Mouse (Mus musculus) limb, embryonic 13.5 days (tissue): ENCODE measurements around the gene Cant1. TPM values are rescaled to one million over a fixed set of nuclear protein-coding genes. Genes with fewer than 3 reads are reported as not detected.

Source experiments
- ATAC-seq: fragments of 200-750 bp; cut with Nextera tagmentation; 2 replicates; pipeline ENCODE4 v1.8.0; 2017; ENCODE audit warnings: low read depth, moderate number of reproducible peaks, moderate TSS enrichment; ENCODE audit not compliant: low FRiP score
- H3K27ac ChIP-seq: fragments of 300-500 bp; sonication (generic); 2 replicates; pipeline ENCODE4 v1.5.1; 2015; ENCODE audit warnings: inconsistent platforms, mild to moderate bottlenecking, moderate library complexity
- H3K27me3 ChIP-seq: fragments of 300-500 bp; sonication (generic); 2 replicates; pipeline ENCODE4 v1.6.1; 2015; ENCODE audit warnings: mild to moderate bottlenecking, inconsistent platforms
- H3K36me3 ChIP-seq: fragments of 300-500 bp; sonication (generic); 2 replicates; pipeline ENCODE4 v1.6.1; 2015; ENCODE audit warnings: inconsistent platforms, mild to moderate bottlenecking, moderate library complexity
- H3K4me1 ChIP-seq: fragments of 300-500 bp; sonication (generic); 2 replicates; pipeline ENCODE4 v1.6.1; 2015; ENCODE audit warnings: inconsistent platforms
- H3K4me2 ChIP-seq: fragments of 300-500 bp; sonication (generic); replicated peaks from 2 replicates; pipeline ENCODE4 v1.6.1; 2015; ENCODE audit warnings: inconsistent platforms, mild to moderate bottlenecking, moderate library complexity
- H3K4me3 ChIP-seq: fragments of 300-500 bp; sonication (generic); 2 replicates; pipeline ENCODE4 v1.5.1; 2015; ENCODE audit warnings: moderate library complexity, mild to moderate bottlenecking, inconsistent platforms
- H3K9ac ChIP-seq: fragments of 300-500 bp; sonication (generic); 2 replicates; pipeline ENCODE4 v1.6.1; 2015; ENCODE audit warnings: mild to moderate bottlenecking, inconsistent platforms
- H3K9me3 ChIP-seq: fragments of 300-500 bp; sonication (generic); 2 replicates; pipeline ENCODE4 v1.6.1; 2016; ENCODE audit warnings: inconsistent platforms
- WGBS: fragments of 180-500 bp; shearing (Covaris S2); methylation state at CpG from one replicate; pipeline ENCODE4 v1.1.7; 2015; 5-methylcytosine and 5-hydroxymethylcytosine counted together
- polyA plus RNA-seq: library from polyadenylated mRNA; unstranded; fragments of >200 nt; fragmentation: Nextera tagmentation; extraction: Ambion mirVana; gene quantifications from 2 replicates; pipeline ENCODE4 v1.2.1, GENCODE M21; 2015

Gene Cant1
- polyA plus RNA-seq, 1 experiment from 2014 or later: 32.1 TPM

- H3K4me2 ChIP-seq: no peak overlapping the region
- 0 out of 2 replicates have a peak, but pooled peaks cover 4% of the 10 kb centered on the region for H3K36me3 ChIP-seq
- 30% methylated on average over 4 of the region's 4 CpGs for WGBS
- H3K27me3 ChIP-seq: 0 out of 2 replicates have a peak, but pooled peaks cover 4% of the 10 kb centered on the region
- no peak overlapping the region for H3K4me3 ChIP-seq
- H3K9ac ChIP-seq: no peak overlapping the region
- ATAC-seq: no peak
- H3K9me3 ChIP-seq: no peaks in the 10 kb centered on the region
- peaks cover 16% of the 10 kb centered on the region; the same call in 1 of the 2 replicates for H3K4me1 ChIP-seq
- no peak overlapping the region for H3K27ac ChIP-seq
Observed at GRCm38 (mm10) chr11:118447346-118447745, 28.5 kb upstream of the Cant1 start.

- no peak overlapping the region for H3K4me3 ChIP-seq
- 0 out of 2 replicates have a peak, but pooled peaks cover 4% of the 10 kb centered on the region for H3K27me3 ChIP-seq
- WGBS: 15% methylated on average over 3 of the region's 3 CpGs
- H3K4me2 ChIP-seq: no peak overlapping the region
- ATAC-seq: peak; percentile 54; the same call in 1 of the 2 replicates
- H3K9ac ChIP-seq: no peak overlapping the region
- no peak overlapping the region for H3K27ac ChIP-seq
- H3K9me3 ChIP-seq: no peaks in the 10 kb centered on the region
- H3K4me1 ChIP-seq: peaks cover 16% of the 10 kb centered on the region; the same call in 1 of the 2 replicates
- no peaks in the 10 kb centered on the region for H3K36me3 ChIP-seq
Observed at GRCm38 (mm10) chr11:118445843-118446242, 27.0 kb upstream of the Cant1 start.

- ATAC-seq: no peak
- no peak overlapping the region for H3K9ac ChIP-seq
- no peak overlapping the region for H3K4me3 ChIP-seq
- H3K27me3 ChIP-seq: 0 out of 2 replicates have a peak, but pooled peaks cover 4% of the 10 kb centered on the region
- H3K4me2 ChIP-seq: no peak overlapping the region
- 30% methylated on average over 11 of the region's 11 CpGs for WGBS
- H3K27ac ChIP-seq: no peak overlapping the region
- H3K9me3 ChIP-seq: no peaks in the 10 kb centered on the region
- peaks cover 27% of the 10 kb centered on the region for H3K4me1 ChIP-seq
- no peaks in the 10 kb centered on the region for H3K36me3 ChIP-seq
Observed at GRCm38 (mm10) chr11:118443201-118443970, 24.5 kb upstream of the Cant1 start.

- H3K27ac ChIP-seq: no peak overlapping the region
- 75% methylated on average over 13 of the region's 13 CpGs for WGBS
- no peaks in the 10 kb centered on the region for H3K9me3 ChIP-seq
- 0 out of 2 replicates have a peak, but pooled peaks cover 4% of the 10 kb centered on the region for H3K27me3 ChIP-seq
- ATAC-seq: no peak
- H3K9ac ChIP-seq: no peak overlapping the region
- H3K4me2 ChIP-seq: no peak overlapping the region
- peaks cover 33% of the 10 kb centered on the region for H3K4me1 ChIP-seq
- H3K4me3 ChIP-seq: no peak overlapping the region
- no peaks in the 10 kb centered on the region for H3K36me3 ChIP-seq
Observed at GRCm38 (mm10) chr11:118442691-118443090, 23.8 kb upstream of the Cant1 start.

- H3K36me3 ChIP-seq: no peaks in the 10 kb centered on the region
- 38% methylated on average over 11 of the region's 11 CpGs for WGBS
- H3K4me3 ChIP-seq: no peak overlapping the region
- ATAC-seq: 0 out of 2 replicates have a peak, but pooled peaks have one; percentile 27
- H3K4me2 ChIP-seq: no peak overlapping the region
- H3K9ac ChIP-seq: 0 out of 2 replicates have a peak overlapping the region, but pooled peaks have one; percentile 39
- no peaks in the 10 kb centered on the region for H3K9me3 ChIP-seq
- H3K27me3 ChIP-seq: 0 out of 2 replicates have a peak, but pooled peaks cover 3% of the 10 kb centered on the region
- peaks cover 50% of the 10 kb centered on the region for H3K4me1 ChIP-seq
- H3K27ac ChIP-seq: no peak overlapping the region; the same call in 1 of the 2 replicates
Observed at GRCm38 (mm10) chr11:118438665-118439414, 20.0 kb upstream of the Cant1 start.

GRCm38 (mm10) chr11:118436471-118436935 is 17.6 kb upstream of the Cant1 start:
- 34% methylated on average over 6 of the region's 6 CpGs for WGBS
- H3K9ac ChIP-seq: no peak overlapping the region
- no peak overlapping the region for H3K4me2 ChIP-seq
- H3K9me3 ChIP-seq: no peaks in the 10 kb centered on the region
- peaks cover 67% of the 10 kb centered on the region for H3K4me1 ChIP-seq
- no peaks in the 10 kb centered on the region for H3K27me3 ChIP-seq
- no peaks in the 10 kb centered on the region for H3K36me3 ChIP-seq
- H3K4me3 ChIP-seq: no peak overlapping the region
- H3K27ac ChIP-seq: no peak overlapping the region
- ATAC-seq: no peak

- Histone ChIP-seq H3K4me3 (peak overlapping the region; percentile 23), H3K27ac (peak overlapping the region; percentile 28; the same call in 1 of the 2 replicates), H3K9me3 (no peaks in the 10 kb centered on the region), H3K36me3 (no peaks in the 10 kb centered on the region), H3K27me3 (no peaks in the 10 kb centered on the region), H3K9ac (peak overlapping the region; percentile 53), H3K4me1 (peaks cover 87% of the 10 kb centered on the region), H3K4me2 (peak overlapping the region; percentile 57)
- WGBS: 41% methylated on average over 13 of the region's 13 CpGs
- no peak for ATAC-seq
Observed at GRCm38 (mm10) chr11:118434093-118434492, 15.2 kb upstream of the Cant1 start.

GRCm38 (mm10) chr11:118433398-118433868 is 14.5 kb upstream of the Cant1 start:
- H3K36me3 ChIP-seq: no peaks in the 10 kb centered on the region
- peak overlapping the region; percentile 57 for H3K4me2 ChIP-seq
- H3K27me3 ChIP-seq: no peaks in the 10 kb centered on the region
- no peak for ATAC-seq
- 70% methylated on average over 10 of the region's 10 CpGs for WGBS
- H3K4me1 ChIP-seq: peaks cover 87% of the 10 kb centered on the region
- H3K9ac ChIP-seq: no peak overlapping the region; the same call in none of the 2 replicates
- no peaks in the 10 kb centered on the region for H3K9me3 ChIP-seq
- H3K27ac ChIP-seq: no peak overlapping the region
- H3K4me3 ChIP-seq: peak overlapping the region; percentile 23

GRCm38 (mm10) chr11:118431100-118431948 is 12.4 kb upstream of the Cant1 start:
- 57% methylated on average over 16 of the region's 16 CpGs for WGBS
- Histone ChIP-seq H3K36me3 (no peaks in the 10 kb centered on the region), H3K4me1 (peaks cover 78% of the 10 kb centered on the region), H3K4me3 (no peak overlapping the region), H3K27me3 (no peaks in the 10 kb centered on the region), H3K27ac (no peak overlapping the region), H3K9ac (peak overlapping the region; percentile 31; the same call in 1 of the 2 replicates), H3K4me2 (no peak overlapping the region), H3K9me3 (no peaks in the 10 kb centered on the region)
- no peak for ATAC-seq

- Histone ChIP-seq H3K36me3 (no peaks in the 10 kb centered on the region), H3K9me3 (no peaks in the 10 kb centered on the region), H3K9ac (0 out of 2 replicates have a peak overlapping the region, but pooled peaks have one; percentile 4), H3K4me2 (peak overlapping the region; percentile 27), H3K27me3 (0 out of 2 replicates have a peak, but pooled peaks cover 3% of the 10 kb centered on the region), H3K4me3 (no peak overlapping the region), H3K27ac (no peak overlapping the region), H3K4me1 (peaks cover 73% of the 10 kb centered on the region)
- no peak for ATAC-seq
- WGBS: 37% methylated on average over 4 of the region's 4 CpGs
Observed at GRCm38 (mm10) chr11:118430291-118430885, 11.5 kb upstream of the Cant1 start.
